Comparison of ENCODE assay signal across 25 mouse cellular contexts in genomic region chr19:53872994-53873713, GRCm38 (mm10).
"Had no signal": no experiment of that assay in that cellular context is flagged by ENCODE, and none has a peak within 500 bp of the region (broad histone marks: within the 10 kb centered on the region; RNA-seq: fewer than 3 reads in every experiment).

No protein-coding gene starts in this region.

- H3K4me3 ChIP-seq: heart, embryonic 10.5 days; heart, embryonic 13.5 days; heart, embryonic 15.5 days; hindbrain, embryonic 13.5 days; hindbrain, embryonic 15.5 days; kidney, embryonic 15.5 days; left cerebral cortex, adult 2 months; limb, embryonic 10.5 days; limb, embryonic 12.5 days; liver, embryonic 13.5 days had no signal

- H3K9me3 ChIP-seq: heart, embryonic 10.5 days; heart, embryonic 13.5 days; heart, embryonic 15.5 days; hindbrain, embryonic 13.5 days; hindbrain, embryonic 15.5 days; kidney, embryonic 15.5 days; limb, embryonic 10.5 days; limb, embryonic 12.5 days; liver, embryonic 13.5 days had no signal

- DNase-seq: forebrain, postnatal 0 days; gastrocnemius, postnatal 14 days; gastrocnemius, postnatal 36 days; heart, adult 18-20 months; heart, postnatal 14 days; heart, postnatal 36 days; kidney, adult 18-20 months; kidney, adult 8-10 months; kidney, postnatal 14 days; kidney, postnatal 36 days; layer of hippocampus, adult 9-11 months; liver; liver, embryonic 13.5 days had no signal

- H3K4me1 ChIP-seq: heart, embryonic 10.5 days; heart, embryonic 13.5 days; heart, embryonic 15.5 days; hindbrain, embryonic 13.5 days; hindbrain, embryonic 15.5 days had no signal

- H3K4me2 ChIP-seq: heart, embryonic 13.5 days; heart, embryonic 15.5 days; hindbrain, embryonic 13.5 days; hindbrain, embryonic 15.5 days; kidney, embryonic 15.5 days; limb, embryonic 12.5 days; liver, embryonic 11.5 days; liver, embryonic 13.5 days had no signal

- H3K27me3 ChIP-seq: heart, embryonic 13.5 days; heart, embryonic 15.5 days; hindbrain, embryonic 13.5 days; hindbrain, embryonic 15.5 days; kidney, embryonic 15.5 days had no signal

- ATAC-seq: forebrain, postnatal 0 days; hindbrain, postnatal 0 days had no signal

- H3K36me3 ChIP-seq: heart, embryonic 13.5 days; heart, embryonic 15.5 days; hindbrain, embryonic 13.5 days; hindbrain, embryonic 15.5 days; kidney, embryonic 15.5 days; limb, embryonic 10.5 days; limb, embryonic 12.5 days; liver, embryonic 13.5 days had no signal

- H3K27ac ChIP-seq: heart, embryonic 10.5 days; heart, embryonic 13.5 days; heart, embryonic 15.5 days; hindbrain, embryonic 13.5 days; hindbrain, embryonic 15.5 days; hindbrain, postnatal 0 days; kidney, embryonic 15.5 days; kidney, postnatal 0 days; left cerebral cortex, adult 2 months; limb, embryonic 10.5 days; limb, embryonic 12.5 days; liver, embryonic 13.5 days had no signal

- H3K9ac ChIP-seq: forebrain, postnatal 0 days; heart, embryonic 13.5 days; heart, embryonic 15.5 days; hindbrain, embryonic 13.5 days; hindbrain, embryonic 15.5 days; kidney, embryonic 15.5 days; limb, embryonic 12.5 days; liver, embryonic 13.5 days had no signal
